Mouse (Mus musculus): Measurements from ENCODE around the gene Ube2z.
"Not testable (repeated sequence)": the region's sequence is repeated elsewhere in the genome, so short reads cannot be mapped to it uniquely, and the experiment has no call there.

The Ube2z gene

DNA sequence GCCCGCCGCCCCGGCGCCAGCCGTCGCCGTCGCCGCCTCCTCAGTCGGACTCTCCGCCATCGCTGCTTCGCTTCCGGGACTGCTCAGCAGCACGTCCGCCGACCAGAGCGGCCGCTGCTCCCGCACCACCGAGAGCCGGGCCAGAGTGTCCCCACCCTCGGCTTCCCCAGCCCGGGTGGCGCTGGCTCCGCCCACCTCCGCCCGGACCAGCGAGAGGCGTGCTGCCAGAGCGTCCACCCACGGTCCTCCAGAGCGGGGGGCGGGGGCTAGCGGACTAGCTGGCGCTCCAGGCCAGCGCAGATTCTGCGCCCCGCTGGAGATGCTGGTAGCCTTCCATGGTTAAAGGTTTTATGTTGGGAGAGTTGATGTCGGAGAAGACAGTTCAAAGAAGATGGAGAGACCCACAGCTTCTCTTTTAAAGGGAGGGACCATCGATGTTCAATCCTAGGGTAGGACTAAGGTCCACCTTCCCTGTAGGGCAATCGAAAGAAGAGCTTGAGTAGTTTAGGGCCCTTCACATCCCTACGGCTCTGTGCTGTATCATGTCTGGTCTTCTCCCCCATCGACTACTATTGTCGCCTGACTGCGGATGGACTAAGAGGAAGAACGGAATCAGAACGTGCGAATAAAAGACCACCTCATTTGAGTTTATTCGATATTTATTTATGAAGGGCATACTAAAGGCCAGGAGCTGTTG lies at the start of gene Ube2z:
TSS of gene Ube2z (minus strand) at position 174 of the 697 bp plus-strand sequence.
- peak; percentile 93 to 94 for DNase-seq

DNA sequence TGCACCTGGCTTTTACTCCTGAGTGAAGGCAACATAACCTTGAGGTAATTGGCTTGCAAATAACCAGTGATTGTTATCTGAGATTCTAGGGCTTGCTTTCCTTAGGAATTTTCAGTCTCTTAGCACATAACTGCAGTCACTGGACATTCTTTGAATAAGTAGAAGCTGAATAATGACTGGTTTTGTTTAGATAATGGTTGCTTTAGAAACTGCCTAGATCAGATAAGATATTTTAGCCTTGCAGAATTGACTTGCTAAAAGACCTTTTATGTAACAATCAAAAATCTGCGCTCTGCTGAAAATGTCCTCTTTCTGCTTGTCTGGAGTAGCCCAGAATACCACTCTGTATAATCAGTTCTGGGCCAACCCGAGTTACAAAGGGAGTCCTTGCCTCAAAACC lies 48.9 kb upstream of the Ube2z start:
- DNase-seq = no peak

- DNase-seq = no peak
Observed at GRCm38 (mm10) chr11:96111751-96112150, 46.6 kb upstream of the Ube2z start, which contains the start of gene Calcoco2. TSS of gene Calcoco2 (minus strand) at chr11:96111964.

GRCm38 (mm10) chr11:96110950-96111349 lies 45.8 kb upstream of the Ube2z start:
- not testable (repeated sequence) for DNase-seq

DNA sequence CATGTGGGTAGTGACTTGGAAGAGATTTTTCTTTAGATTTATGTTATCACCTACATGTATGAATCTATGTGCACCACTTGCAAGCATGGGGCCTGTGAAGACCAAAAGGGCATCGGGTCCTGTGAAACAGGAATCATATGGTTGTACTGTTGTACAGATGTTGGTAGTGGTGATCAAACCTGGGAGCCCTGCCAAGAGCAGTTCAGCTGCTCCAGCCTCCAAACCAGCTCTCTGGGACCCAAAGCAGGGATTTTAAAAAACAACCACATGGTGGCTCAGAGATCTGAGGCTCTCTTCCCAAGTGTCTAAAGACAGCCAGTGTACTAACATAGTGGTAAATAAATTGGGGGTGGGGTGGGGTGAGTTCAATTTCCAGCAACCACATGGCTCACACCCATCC lies 43.2 kb upstream of the Ube2z start:
- no peak for DNase-seq

GRCm38 (mm10) chr11:96093361-96093760 lies 28.2 kb upstream of the Ube2z start:
- no peak for DNase-seq

- DNase-seq = no peak
Observed at GRCm38 (mm10) chr11:96092674-96093291, 27.6 kb upstream of the Ube2z start.

DNA sequence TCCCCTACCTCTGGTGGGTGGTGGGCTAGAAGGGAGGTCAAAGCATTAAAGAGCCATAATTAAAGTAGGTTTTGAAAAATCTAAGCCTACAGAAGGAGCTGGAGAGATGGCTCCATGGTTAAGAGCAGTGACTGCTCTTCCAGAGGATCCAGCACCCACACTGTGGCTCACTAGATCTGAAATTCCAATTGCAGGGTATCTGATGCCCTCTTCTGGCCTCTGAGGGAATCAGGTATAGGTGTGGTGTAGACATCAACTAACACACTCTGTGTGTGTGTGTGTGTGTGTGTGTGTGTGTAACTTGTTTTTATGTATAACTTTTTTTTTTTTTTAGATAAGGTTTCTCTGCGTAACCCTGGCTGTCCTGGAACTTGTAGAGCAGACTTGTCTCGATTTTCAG lies 25.9 kb upstream of the Ube2z start:
- no peak for DNase-seq

DNA sequence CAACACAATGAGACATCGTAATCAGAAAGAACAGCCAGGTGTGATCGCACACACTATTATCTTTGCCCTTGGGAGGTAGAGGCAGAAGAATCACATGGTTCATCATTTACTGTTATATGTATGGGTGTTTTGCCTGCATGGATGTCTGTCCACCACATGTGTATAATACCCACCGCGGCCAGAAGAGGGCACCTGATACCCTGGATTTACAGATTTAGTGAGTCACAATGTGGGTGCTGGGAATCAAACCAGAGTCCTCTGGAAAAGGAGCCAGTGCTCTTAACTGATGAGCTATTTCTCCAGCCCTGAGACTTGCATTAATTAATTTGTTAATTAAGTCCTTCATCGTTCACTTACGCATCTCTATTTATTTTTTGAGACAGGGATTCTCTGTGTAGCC lies 22.8 kb upstream of the Ube2z start:
- DNase-seq = no peak

GRCm38 (mm10) chr11:96082682-96083081 lies 17.5 kb upstream of the Ube2z start:
- no peak for DNase-seq

DNA sequence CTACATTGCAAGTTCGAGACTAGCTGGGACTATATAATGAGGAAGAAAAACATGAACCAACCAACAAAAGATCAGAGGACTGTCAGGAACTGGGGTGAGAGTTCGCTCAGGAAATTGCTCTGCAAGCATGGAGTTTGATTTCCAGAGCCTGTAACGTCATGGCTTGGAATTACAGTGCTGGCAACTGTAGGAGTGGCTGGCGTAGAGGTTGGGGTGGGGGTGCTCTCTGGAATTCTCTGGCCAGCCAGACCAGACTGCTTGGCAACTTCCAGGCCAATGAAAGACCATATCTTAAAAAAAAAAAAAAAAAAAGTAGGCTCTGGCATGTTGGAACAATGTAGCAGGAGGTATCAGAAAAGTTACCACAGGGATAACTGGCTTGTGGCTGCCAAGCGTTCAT lies 15.5 kb upstream of the Ube2z start:
- no peak for DNase-seq

- no peak for DNase-seq
Observed at GRCm38 (mm10) chr11:96076221-96077105, 11.3 kb upstream of the Ube2z start.

DNA sequence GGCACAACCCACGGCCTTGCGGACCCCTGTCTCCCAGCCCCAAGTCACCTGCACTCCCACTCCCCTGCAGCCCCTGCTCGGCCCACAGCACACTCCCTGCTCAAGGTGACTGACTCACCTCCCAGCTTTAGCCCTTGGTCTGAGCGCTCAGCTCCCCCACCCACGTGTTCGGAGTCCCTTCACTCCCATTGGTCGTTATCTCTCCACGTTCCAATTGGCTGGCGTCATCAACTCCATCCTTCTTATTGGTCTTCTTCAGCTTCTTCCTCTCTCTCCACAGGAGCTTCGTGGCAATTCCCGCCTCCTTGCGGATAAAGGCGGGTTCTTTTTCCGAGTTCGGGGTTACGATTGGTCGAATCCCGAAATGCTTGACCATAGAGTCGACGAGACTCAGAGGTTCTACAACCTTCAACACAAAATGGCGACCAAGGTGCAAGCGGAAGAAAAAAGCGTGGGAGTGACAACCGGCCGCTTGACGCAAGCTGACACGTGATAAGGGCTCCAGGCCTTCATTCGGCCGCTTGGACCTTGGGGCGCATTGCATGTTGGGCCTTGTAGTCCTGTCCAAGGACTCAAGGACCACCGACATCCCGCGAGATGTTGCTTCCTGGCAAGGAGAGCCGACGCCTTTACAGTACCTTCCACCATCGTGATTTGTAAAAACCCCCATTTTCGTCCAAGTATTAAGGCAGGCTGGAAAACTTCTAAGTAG lies 10.5 kb upstream of the Ube2z start, which contains the start of gene Atp5g1:
TSS of gene Atp5g1 (minus strand) at position 162 of the 712 bp plus-strand sequence.
- peak; percentile 98 to 100 for DNase-seq

- peak in 1 of 2 experiments; percentile 11 for DNase-seq
Observed at GRCm38 (mm10) chr11:96075177-96075508, 10.0 kb upstream of the Ube2z start.

DNA sequence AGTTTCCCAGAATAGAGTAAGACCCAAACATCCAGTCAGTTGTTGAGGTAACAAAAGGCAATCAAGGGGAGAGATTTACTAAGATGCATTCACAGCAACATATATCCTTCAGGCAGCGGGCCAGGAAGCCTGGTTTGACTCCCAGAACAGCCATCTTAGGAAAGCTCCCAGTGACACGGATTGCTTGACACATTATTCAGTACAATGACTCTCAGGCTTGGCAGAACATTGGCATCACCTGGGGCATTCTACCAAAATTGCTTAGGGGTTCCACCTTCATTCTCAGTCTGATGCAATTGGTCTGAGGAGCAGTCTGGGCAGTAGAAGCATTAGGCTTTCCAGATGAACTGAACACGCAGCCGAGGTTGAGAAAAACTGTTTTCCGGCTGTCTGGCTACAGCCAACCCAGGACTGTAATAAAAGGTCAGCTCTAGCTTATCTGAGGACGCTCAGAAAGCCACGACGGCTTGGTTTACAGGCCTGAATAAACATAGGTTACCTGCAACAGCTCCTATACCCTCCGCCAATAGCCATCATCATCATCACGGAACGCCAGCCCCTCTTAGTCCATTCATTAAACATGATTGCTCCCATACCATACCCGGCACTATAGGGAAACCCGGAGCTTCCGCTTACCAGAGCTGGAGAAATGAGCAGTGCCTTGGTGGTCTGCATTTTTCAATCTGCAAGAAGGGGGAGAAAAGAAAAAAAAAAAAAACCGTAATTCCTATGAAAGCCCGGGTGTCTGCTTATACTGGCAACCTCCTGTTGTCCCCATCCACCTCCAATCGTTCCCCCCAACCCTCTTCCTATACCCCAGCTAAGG lies 9.4 kb upstream of the Ube2z start:
- no peak for DNase-seq

GRCm38 (mm10) chr11:96073295-96073993 lies 8.3 kb upstream of the Ube2z start:
- DNase-seq = no peak

GRCm38 (mm10) chr11:96071013-96071412 lies 5.8 kb upstream of the Ube2z start:
- no peak for DNase-seq

DNA sequence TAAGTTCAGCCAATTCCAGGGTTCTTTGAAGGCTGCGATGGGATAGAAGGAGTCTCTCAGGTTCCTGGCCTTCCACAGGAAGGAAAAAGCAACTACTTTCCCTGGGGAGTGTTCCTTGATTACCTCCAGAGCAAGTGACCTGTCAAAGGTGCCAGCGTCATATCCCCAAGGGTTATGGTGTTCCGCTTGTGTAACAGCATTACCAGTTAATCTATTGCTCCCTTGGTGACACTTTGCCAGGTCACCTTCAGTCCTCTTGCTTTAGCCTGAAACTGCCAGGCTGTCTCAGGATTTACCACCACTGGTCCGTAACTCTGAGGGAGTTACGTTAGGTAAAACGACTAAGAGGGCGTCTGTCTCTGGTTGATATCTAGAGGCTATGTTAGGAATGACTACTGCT lies 5.2 kb upstream of the Ube2z start:
- no peak for DNase-seq

- DNase-seq = no peak
Observed at GRCm38 (mm10) chr11:96068231-96068630, 3.0 kb upstream of the Ube2z start.

GRCm38 (mm10) chr11:96064521-96065214 lies 520 bp downstream of the Ube2z start:
- DNase-seq = peak; percentile 44 to 58

- no peak for DNase-seq
Observed at GRCm38 (mm10) chr11:96058309-96058708, 6.9 kb downstream of the Ube2z start.

Measured in thymus, adult 18-20 months (tissue).